Mouse (Mus musculus) embryonic facial prominence, embryonic 11.5 days (tissue): ENCODE results near the gene Ube2e3. TPM values are rescaled to one million over a fixed set of nuclear protein-coding genes. Genes with fewer than 3 reads are reported as not detected.

Experiments
- ATAC-seq: fragments of 200-750 bp; cut with Nextera tagmentation; replicated peaks from 2 replicates; pipeline ENCODE4 v1.8.0; 2017; ENCODE audit warnings: low read depth; ENCODE audit not compliant: insufficient number of reproducible peaks, low FRiP score, low TSS enrichment
- DNase-seq: peaks from one replicate; pipeline ENCODE4 v3.0.0-alpha.2; 2015; ENCODE audit warnings: low spot score
- H3K27ac ChIP-seq: fragments of 300-500 bp; sonication (generic); replicated peaks from 2 replicates; pipeline ENCODE4 v1.5.1; 2014; ENCODE audit warnings: mild to moderate bottlenecking, low read depth, low read length, control low read depth
- H3K27me3 ChIP-seq: fragments of 300-500 bp; sonication (generic); 2 replicates; pipeline ENCODE4 v1.6.1; 2014; ENCODE audit warnings: mild to moderate bottlenecking, low read length, moderate library complexity, mixed read lengths; ENCODE audit not compliant: control insufficient read depth, insufficient read depth
- H3K36me3 ChIP-seq: fragments of 300-500 bp; sonication (generic); replicated peaks from 2 replicates; pipeline ENCODE4 v1.6.1; 2014; ENCODE audit warnings: low read depth, mild to moderate bottlenecking, low read length, moderate library complexity, mixed read lengths; ENCODE audit not compliant: control insufficient read depth, insufficient read depth
- H3K4me1 ChIP-seq: fragments of 300-500 bp; sonication (generic); 2 replicates; pipeline ENCODE4 v1.6.1; 2014; ENCODE audit warnings: low read length, mixed read lengths; ENCODE audit not compliant: control insufficient read depth, insufficient read depth
- H3K4me2 ChIP-seq: fragments of 300-500 bp; sonication (generic); 2 replicates; pipeline ENCODE4 v1.6.1; 2014; ENCODE audit warnings: low read depth, mild to moderate bottlenecking, control low read depth, low read length, moderate library complexity
- H3K4me3 ChIP-seq: fragments of 300-500 bp; sonication (generic); 2 replicates; pipeline ENCODE4 v1.5.1; 2014; ENCODE audit warnings: low read depth, low read length, control low read depth
- H3K9ac ChIP-seq: fragments of 300-500 bp; sonication (generic); replicated peaks from 2 replicates; pipeline ENCODE4 v1.6.1; 2014; ENCODE audit warnings: mild to moderate bottlenecking, control low read depth, low read length
- H3K9me3 ChIP-seq: fragments of 300-500 bp; sonication (generic); replicated peaks from 2 replicates; pipeline ENCODE4 v1.6.1; 2016; ENCODE audit warnings: mild to moderate bottlenecking, low read length, inconsistent platforms, mixed read lengths; ENCODE audit not compliant: control insufficient read depth
- WGBS: fragments of 180-500 bp; shearing (Covaris S2); extraction: QIAGEN DNeasy Blood & Tissue Kit; methylation state at CpG from one replicate; pipeline ENCODE4 v1.1.7; 2014; 5-methylcytosine and 5-hydroxymethylcytosine counted together
- polyA plus RNA-seq: library from polyadenylated mRNA; unstranded; fragments of >200 nt; fragmentation: Nextera tagmentation; extraction: Ambion mirVana; gene quantifications from 2 replicates; pipeline ENCODE4 v1.2.1, GENCODE M21; 2014

Ube2e3 gene
- polyA plus RNA-seq, 1 experiment from 2014 or later, result 251 TPM

DNA sequence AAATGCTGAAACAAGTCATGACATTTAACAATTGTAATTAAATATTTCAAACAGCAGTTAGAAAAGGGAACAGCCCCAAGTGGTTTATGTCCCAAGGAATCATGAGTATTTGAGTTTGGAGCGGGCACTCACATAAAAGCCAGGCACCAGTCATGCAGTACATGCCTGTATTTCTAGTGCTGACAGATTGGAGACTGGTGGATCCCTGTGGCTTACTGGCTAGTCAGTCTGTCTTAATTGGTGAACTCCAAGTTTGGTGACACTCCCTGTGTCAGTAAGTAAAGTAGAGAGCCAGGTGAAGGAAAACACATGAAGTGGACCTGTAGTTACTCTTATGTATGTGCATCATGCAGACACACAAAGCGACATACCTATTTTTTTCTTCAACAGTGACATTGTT lies 27.3 kb downstream of the Ube2e3 start:
- no peak overlapping the region for H3K4me3 ChIP-seq
- no peaks in the 10 kb centered on the region for H3K27me3 ChIP-seq
- WGBS, result 91% methylated on average over 2 of the region's 2 CpGs
- no peak overlapping the region for H3K4me2 ChIP-seq
- no peak for ATAC-seq
- no peak overlapping the region for H3K9ac ChIP-seq
- H3K4me1 ChIP-seq, result no peaks in the 10 kb centered on the region
- no peak for DNase-seq
- H3K9me3 ChIP-seq, result no peaks in the 10 kb centered on the region
- no peaks in the 10 kb centered on the region for H3K36me3 ChIP-seq
- no peak overlapping the region for H3K27ac ChIP-seq

DNA sequence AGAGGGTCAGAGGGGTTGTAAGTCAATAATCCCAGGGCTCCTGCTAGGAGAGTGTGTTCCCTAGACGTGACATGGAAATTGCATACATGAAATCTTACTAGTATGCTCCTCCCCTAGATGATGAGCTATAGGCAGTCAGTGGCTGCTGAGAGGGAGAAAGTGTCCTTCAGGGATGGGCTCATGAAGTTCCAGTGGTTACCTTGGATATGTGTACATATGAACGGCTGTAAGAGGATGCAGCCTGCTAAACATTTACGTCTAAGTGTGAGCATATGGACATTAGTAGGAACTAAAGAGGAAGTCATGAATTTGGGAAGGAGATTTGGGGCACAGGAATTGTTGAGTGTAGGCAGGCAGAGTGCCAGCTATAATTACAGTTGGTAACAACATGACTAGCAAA lies 38.0 kb downstream of the Ube2e3 start:
- H3K27me3 ChIP-seq, result no peaks in the 10 kb centered on the region
- DNase-seq, result no peak
- 55% methylated on average over 3 of the region's 3 CpGs for WGBS
- no peak overlapping the region for H3K27ac ChIP-seq
- H3K4me1 ChIP-seq, result no peaks in the 10 kb centered on the region
- H3K9me3 ChIP-seq, result no peaks in the 10 kb centered on the region
- no peaks in the 10 kb centered on the region for H3K36me3 ChIP-seq
- ATAC-seq, result no peak
- H3K9ac ChIP-seq, result no peak overlapping the region
- no peak overlapping the region for H3K4me2 ChIP-seq
- H3K4me3 ChIP-seq, result no peak overlapping the region

DNA sequence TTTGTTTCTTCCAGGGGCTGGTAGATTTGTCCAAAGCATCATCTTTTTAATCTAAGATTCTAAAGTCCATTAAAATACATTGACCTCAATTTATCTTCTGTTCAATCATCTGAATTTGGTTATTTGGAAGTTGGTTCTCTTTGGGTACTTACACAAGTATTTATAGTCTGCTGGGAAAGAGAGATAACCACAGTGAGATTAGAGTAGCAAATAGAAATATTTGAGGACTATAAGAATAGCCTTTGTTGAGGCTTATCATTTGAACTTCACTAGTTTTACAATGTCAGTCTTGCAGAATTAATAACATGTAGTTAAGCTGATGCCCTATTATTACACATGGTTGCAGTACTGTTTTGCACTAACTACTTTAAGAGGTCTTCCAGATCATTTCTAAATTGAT lies 43.6 kb downstream of the Ube2e3 start:
- no peaks in the 10 kb centered on the region for H3K27me3 ChIP-seq
- H3K9ac ChIP-seq, result no peak overlapping the region
- DNase-seq, result no peak
- no peak overlapping the region for H3K4me3 ChIP-seq
- H3K27ac ChIP-seq, result no peak overlapping the region
- H3K9me3 ChIP-seq, result no peaks in the 10 kb centered on the region
- H3K4me1 ChIP-seq, result no peaks in the 10 kb centered on the region
- H3K36me3 ChIP-seq, result no peaks in the 10 kb centered on the region
- ATAC-seq, result no peak
- H3K4me2 ChIP-seq, result no peak overlapping the region

- Histone ChIP-seq H3K4me1 (no peaks in the 10 kb centered on the region), H3K9ac (no peak overlapping the region), H3K27ac (no peak overlapping the region), H3K4me2 (no peak overlapping the region), H3K36me3 (no peaks in the 10 kb centered on the region), H3K9me3 (no peaks in the 10 kb centered on the region), H3K4me3 (no peak overlapping the region), H3K27me3 (no peaks in the 10 kb centered on the region)
- ATAC-seq (no peak), DNase-seq (no peak)
- 83% methylated on average over 2 of the region's 2 CpGs for WGBS
These were observed 46.9 kb downstream of the Ube2e3 start for GRCm38 (mm10) chr2:78914861-78915260.

DNA sequence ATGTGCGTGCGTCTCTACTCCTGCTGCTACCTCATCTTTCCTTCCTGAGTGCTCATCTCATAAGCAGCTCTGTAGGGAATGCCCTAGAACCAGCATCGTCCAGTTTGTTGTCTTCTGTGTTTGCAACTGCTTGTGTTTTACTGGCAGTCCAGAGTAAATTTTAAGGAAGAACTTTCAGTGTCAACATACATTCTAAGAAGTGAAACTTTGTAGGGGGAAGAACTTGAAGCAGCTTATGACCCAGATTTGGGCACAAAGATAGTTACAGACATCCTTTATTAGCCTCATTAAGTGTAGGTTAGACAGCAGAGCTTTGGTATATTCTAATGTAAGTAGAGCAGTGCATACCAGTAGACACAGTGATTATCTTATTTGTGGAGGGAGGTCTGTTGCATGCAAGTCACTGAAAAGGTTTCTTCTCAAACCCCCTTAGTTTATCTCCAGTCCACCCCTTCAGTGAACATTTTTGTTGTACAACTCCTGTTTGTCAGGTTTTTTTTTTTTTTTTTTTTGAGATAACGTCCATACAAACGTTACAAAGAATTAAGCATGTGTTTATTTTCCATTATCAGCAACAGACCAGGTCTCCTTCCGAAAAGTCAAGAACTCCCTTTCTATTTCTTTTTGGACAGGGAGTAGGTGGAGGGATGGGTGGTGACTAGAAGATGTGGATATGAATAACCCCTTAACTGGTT lies 55.2 kb downstream of the Ube2e3 start:
- H3K4me2 ChIP-seq, result no peak overlapping the region
- H3K36me3 ChIP-seq, result no peaks in the 10 kb centered on the region
- no peak overlapping the region for H3K9ac ChIP-seq
- no peaks in the 10 kb centered on the region for H3K4me1 ChIP-seq
- no peaks in the 10 kb centered on the region for H3K27me3 ChIP-seq
- no peak overlapping the region for H3K4me3 ChIP-seq
- no peak overlapping the region for H3K27ac ChIP-seq
- DNase-seq (no peak), ATAC-seq (no peak)
- WGBS, result 86% methylated on average over 6 of the region's 6 CpGs
- H3K9me3 ChIP-seq, result no peaks in the 10 kb centered on the region

- Histone ChIP-seq H3K4me2 (no peak overlapping the region), H3K27me3 (no peaks in the 10 kb centered on the region), H3K9me3 (no peaks in the 10 kb centered on the region), H3K27ac (no peak overlapping the region), H3K9ac (no peak overlapping the region), H3K4me1 (no peaks in the 10 kb centered on the region), H3K36me3 (no peaks in the 10 kb centered on the region), H3K4me3 (no peak overlapping the region)
- DNase-seq (no peak), ATAC-seq (no peak)
- WGBS, result 35% methylated on average over 1 of the region's 1 CpGs
These were observed 57.9 kb downstream of the Ube2e3 start for GRCm38 (mm10) chr2:78925807-78926206.

DNA sequence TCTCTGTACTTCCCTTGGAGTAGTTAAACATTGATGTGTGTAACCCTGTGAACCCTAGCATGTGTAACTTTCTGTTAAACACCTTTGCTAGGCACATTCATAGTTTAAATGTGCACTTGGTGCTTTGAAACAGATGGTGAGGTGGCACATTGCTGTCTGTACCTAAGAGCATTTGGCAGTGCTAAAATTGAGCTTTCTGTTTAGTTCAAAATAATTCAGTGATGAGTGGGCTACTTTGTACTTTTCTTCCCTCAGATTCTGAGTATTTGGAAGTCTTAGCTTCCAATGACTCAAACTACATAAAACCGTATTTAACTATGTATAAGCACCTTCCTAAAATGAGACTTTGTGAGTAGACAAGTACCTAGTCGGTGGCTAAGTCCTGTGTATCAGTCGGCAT lies 59.7 kb downstream of the Ube2e3 start:
- Histone ChIP-seq H3K9me3 (no peaks in the 10 kb centered on the region), H3K4me1 (no peaks in the 10 kb centered on the region), H3K4me2 (no peak overlapping the region), H3K36me3 (no peaks in the 10 kb centered on the region), H3K4me3 (no peak overlapping the region), H3K27me3 (no peaks in the 10 kb centered on the region), H3K9ac (no peak overlapping the region), H3K27ac (no peak overlapping the region)
- DNase-seq (no peak), ATAC-seq (no peak)
- WGBS, result 85% methylated on average over 3 of the region's 3 CpGs

DNA sequence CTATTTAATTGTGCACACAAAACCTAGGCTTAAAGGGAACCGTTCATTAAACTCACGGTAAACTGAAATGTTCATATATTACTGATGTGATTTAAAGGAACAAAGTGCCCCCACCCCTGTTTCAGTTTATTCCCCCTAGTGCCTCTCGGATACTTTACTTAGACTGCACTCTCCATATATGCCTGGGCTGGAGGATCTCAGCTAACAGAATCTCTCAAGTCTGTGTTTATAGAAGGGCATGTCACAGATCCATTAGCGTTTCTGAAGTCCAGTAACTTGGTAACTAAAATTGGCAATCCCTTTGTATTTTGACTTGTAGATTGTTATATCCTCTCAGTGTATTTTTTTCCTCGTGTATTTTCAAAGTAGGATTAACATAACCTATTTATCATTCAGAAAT lies 60.2 kb downstream of the Ube2e3 start:
- no peak for ATAC-seq
- no peaks in the 10 kb centered on the region for H3K4me1 ChIP-seq
- no peaks in the 10 kb centered on the region for H3K27me3 ChIP-seq
- no peak overlapping the region for H3K9ac ChIP-seq
- H3K4me2 ChIP-seq, result no peak overlapping the region
- no peaks in the 10 kb centered on the region for H3K9me3 ChIP-seq
- no peak overlapping the region for H3K27ac ChIP-seq
- H3K36me3 ChIP-seq, result no peaks in the 10 kb centered on the region
- WGBS, result 77% methylated on average over 5 of the region's 5 CpGs
- no peak overlapping the region for H3K4me3 ChIP-seq
- DNase-seq, result no peak
